11 mouse cellular contexts compared by ENCODE assay signal in the genomic region with DNA sequence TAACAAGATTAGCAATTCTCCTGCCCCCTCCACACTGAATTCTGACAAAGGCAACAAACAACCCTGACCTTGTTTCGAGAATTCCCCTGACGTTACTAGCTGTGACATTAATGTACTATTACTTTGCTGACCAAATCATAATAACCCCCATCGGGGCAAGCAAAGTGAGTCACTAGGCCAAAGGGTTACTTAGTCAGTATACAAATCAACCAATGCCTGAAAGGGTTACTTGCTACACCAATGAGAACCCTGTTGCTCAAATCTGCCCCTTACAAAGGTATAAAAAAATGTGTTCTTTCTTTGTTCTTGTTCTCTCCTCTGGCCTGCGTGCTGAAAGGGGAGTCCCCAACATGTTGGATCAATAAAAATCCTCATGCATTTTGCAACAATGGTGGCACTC. TPM values are rescaled to one million over a fixed set of nuclear protein-coding genes. Genes with fewer than 3 reads are reported as not detected.
"Had no signal": no experiment of that assay in that cellular context is flagged by ENCODE, and none has a peak within 500 bp of the region (broad histone marks: within the 10 kb centered on the region; RNA-seq: fewer than 3 reads in every experiment).

No protein-coding gene starts in this region.

RNA-seq across cellular contexts. Expression of gene Slco1a4, which starts 19.7 kb away (rescaled TPM):
- total RNA-seq: hematopoietic stem cell, adult 5-6 weeks had no signal
- polyA plus RNA-seq: heart, embryonic 10.5 days; heart, embryonic 11.5 days; heart, embryonic 12.5 days; heart, embryonic 13.5 days; hindbrain, embryonic 10.5 days; hindbrain, embryonic 11.5 days; intestine, embryonic 14.5 days; intestine, embryonic 15.5 days; intestine, embryonic 16.5 days; large intestine, adult 2 months had no signal
